Mouse (Mus musculus) splenic B cell, adult 2 months (primary cell): ENCODE data around the gene Srrm4.

ENCODE experiments used
- DNase-seq: peaks from one replicate; pipeline ENCODE4 v3.0.0-alpha.2; 2011; ENCODE audit warnings: low read depth, low spot score
- H3K27me3 ChIP-seq: 2 replicates; pipeline ENCODE4 v1.6.1; 2012; ENCODE audit warnings: mild to moderate bottlenecking, low read length, moderate library complexity, mixed read lengths; ENCODE audit not compliant: control insufficient read depth, poor library complexity, insufficient read depth, severe bottlenecking
- H3K36me3 ChIP-seq: 2 replicates; pipeline ENCODE4 v1.6.1; 2012; ENCODE audit warnings: mild to moderate bottlenecking, low read length, moderate library complexity, mixed read lengths; ENCODE audit not compliant: control insufficient read depth, poor library complexity, insufficient read depth, severe bottlenecking

Srrm4 gene

GRCm38 (mm10) chr5:116591346-116592048 is at the start of gene Srrm4:
Srrm4 (minus strand) TSS chr5:116591817.
- DNase-seq, result no peak
- Histone ChIP-seq H3K27me3 (no peaks in the 10 kb centered on the region; the same call in 1 of the 2 replicates), H3K36me3 (no peaks in the 10 kb centered on the region)

- DNase-seq, result no peak
- Histone ChIP-seq H3K27me3 (no peaks in the 10 kb centered on the region; the same call in 1 of the 2 replicates), H3K36me3 (no peaks in the 10 kb centered on the region)
Observed at GRCm38 (mm10) chr5:116592801-116593430, 1.3 kb upstream of the Srrm4 start.

GRCm38 (mm10) chr5:116592049-116592800 is 608 bp upstream of the Srrm4 start:
- Histone ChIP-seq H3K27me3 (no peaks in the 10 kb centered on the region; the same call in 1 of the 2 replicates), H3K36me3 (no peaks in the 10 kb centered on the region)
- no peak for DNase-seq

- Histone ChIP-seq H3K27me3 (no peaks in the 10 kb centered on the region; the same call in 1 of the 2 replicates), H3K36me3 (no peaks in the 10 kb centered on the region)
- no peak for DNase-seq
Observed at GRCm38 (mm10) chr5:116590698-116591097, 919 bp downstream of the Srrm4 start.

- Histone ChIP-seq H3K27me3 (no peaks in the 10 kb centered on the region; the same call in 1 of the 2 replicates), H3K36me3 (no peaks in the 10 kb centered on the region)
- DNase-seq, result no peak
Observed at GRCm38 (mm10) chr5:116589631-116590030, 2.0 kb downstream of the Srrm4 start.

GRCm38 (mm10) chr5:116588836-116589235 is 2.8 kb downstream of the Srrm4 start:
- Histone ChIP-seq H3K36me3 (no peaks in the 10 kb centered on the region), H3K27me3 (no peaks in the 10 kb centered on the region; the same call in 1 of the 2 replicates)
- DNase-seq, result no peak

GRCm38 (mm10) chr5:116579533-116579932 is 12.1 kb downstream of the Srrm4 start:
- no peaks in the 10 kb centered on the region for H3K27me3 ChIP-seq
- no peak for DNase-seq
- no peaks in the 10 kb centered on the region for H3K36me3 ChIP-seq

- DNase-seq, result no peak
- Histone ChIP-seq H3K27me3 (no peaks in the 10 kb centered on the region), H3K36me3 (no peaks in the 10 kb centered on the region)
Observed at GRCm38 (mm10) chr5:116577082-116577481, 14.5 kb downstream of the Srrm4 start.

- Histone ChIP-seq H3K36me3 (no peaks in the 10 kb centered on the region), H3K27me3 (no peaks in the 10 kb centered on the region)
- no peak for DNase-seq
Observed at GRCm38 (mm10) chr5:116573307-116573706, 18.3 kb downstream of the Srrm4 start.

GRCm38 (mm10) chr5:116571936-116572335 is 19.7 kb downstream of the Srrm4 start:
- Histone ChIP-seq H3K36me3 (no peaks in the 10 kb centered on the region), H3K27me3 (no peaks in the 10 kb centered on the region)
- DNase-seq, result no peak

GRCm38 (mm10) chr5:116571232-116571861 is 20.3 kb downstream of the Srrm4 start:
- Histone ChIP-seq H3K27me3 (no peaks in the 10 kb centered on the region), H3K36me3 (no peaks in the 10 kb centered on the region)
- DNase-seq, result no peak

GRCm38 (mm10) chr5:116570566-116570965 is 21.1 kb downstream of the Srrm4 start:
- H3K27me3 ChIP-seq, result no peaks in the 10 kb centered on the region
- no peak for DNase-seq
- H3K36me3 ChIP-seq, result no peaks in the 10 kb centered on the region

- no peaks in the 10 kb centered on the region for H3K36me3 ChIP-seq
- H3K27me3 ChIP-seq, result no peaks in the 10 kb centered on the region
- DNase-seq, result no peak
Observed at GRCm38 (mm10) chr5:116569629-116570028, 22.0 kb downstream of the Srrm4 start.

- no peak for DNase-seq
- H3K36me3 ChIP-seq, result no peaks in the 10 kb centered on the region
- no peaks in the 10 kb centered on the region for H3K27me3 ChIP-seq
Observed at GRCm38 (mm10) chr5:116568050-116568449, 23.6 kb downstream of the Srrm4 start.
